Mouse (Mus musculus) kidney, postnatal 10 days (tissue): ENCODE measurements around the gene Aldh18a1.
"Not testable (repeated sequence)": the region's sequence is repeated elsewhere in the genome, so short reads cannot be mapped to it uniquely, and the experiment has no call there.

ENCODE experiments used
- DNase-seq: peaks from one replicate; pipeline ENCODE4 v3.0.0; 2021; ENCODE audit warnings: mixed read lengths

The Aldh18a1 gene

GRCm38 (mm10) chr19:40588293-40588654, at the start of gene Aldh18a1:
TSS of gene Aldh18a1 (minus strand) at chr19:40588463.
- peak; percentile 96 for DNase-seq

DNA sequence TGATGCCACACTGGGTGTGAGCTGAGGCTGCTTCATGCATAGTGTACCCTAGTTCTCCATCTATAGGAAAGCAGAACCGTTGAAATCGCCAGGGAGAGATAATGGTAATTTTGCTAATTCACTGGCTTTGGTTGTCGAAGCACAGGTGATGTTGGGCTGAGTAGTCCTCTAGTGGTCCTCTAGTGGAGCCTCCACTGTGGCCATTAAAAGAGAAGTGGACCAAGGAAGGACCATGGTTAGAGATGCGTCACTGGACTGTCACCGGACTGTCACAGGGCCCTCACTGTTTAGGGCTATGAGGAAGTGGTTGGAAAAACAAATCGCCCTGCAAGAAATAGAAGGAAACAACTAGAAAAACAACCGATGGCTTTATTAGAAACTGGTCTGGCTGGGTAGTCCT, 49.3 kb upstream of the Aldh18a1 start:
- DNase-seq, result no peak

GRCm38 (mm10) chr19:40637091-40637490, 48.8 kb upstream of the Aldh18a1 start:
- DNase-seq, result peak; percentile 67

DNA sequence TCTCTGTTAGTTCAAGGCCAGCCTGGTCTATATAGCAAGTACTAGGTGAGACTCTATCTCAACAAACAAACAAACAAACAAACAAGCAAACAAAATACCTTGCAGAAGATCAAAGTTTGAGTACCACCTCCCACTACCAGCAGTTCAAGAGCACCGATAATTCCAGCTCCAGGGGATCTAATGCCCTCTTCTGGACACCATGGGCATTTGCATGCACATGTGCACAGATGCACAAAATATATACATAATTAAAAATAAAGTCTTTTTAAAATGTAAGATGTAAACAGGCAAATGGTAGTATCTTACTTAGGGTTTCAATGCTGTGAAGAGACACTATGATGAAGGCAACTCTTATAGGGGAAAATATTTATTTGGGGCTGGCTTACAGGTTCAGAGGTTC, 44.9 kb upstream of the Aldh18a1 start:
- no peak for DNase-seq

DNA sequence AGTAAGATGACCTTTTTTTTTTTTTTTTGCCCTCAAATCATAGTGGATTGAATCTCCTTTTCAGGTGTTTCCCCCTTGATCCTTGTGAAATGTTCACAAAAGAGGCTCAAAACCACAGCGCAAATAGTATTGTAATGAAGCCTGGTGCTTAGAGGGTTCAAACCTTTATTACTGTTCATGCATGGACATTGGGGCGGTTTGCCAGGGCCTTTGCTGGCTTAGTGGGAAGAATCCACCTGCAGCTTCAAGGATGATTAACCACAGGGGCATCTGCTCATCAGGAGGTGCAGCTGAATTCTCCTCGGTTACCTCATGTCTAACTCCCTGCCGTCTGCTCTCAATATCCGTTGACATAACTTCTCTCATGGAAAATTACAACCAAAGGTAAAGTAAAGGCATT, 44.4 kb upstream of the Aldh18a1 start:
- DNase-seq, result peak; percentile 28

GRCm38 (mm10) chr19:40632193-40632592, 43.9 kb upstream of the Aldh18a1 start:
- DNase-seq, result no peak

- peak; percentile 11 for DNase-seq
Measured at GRCm38 (mm10) chr19:40630606-40631005, 42.3 kb upstream of the Aldh18a1 start.

GRCm38 (mm10) chr19:40630096-40630495, 41.8 kb upstream of the Aldh18a1 start:
- peak; percentile 46 for DNase-seq

DNA sequence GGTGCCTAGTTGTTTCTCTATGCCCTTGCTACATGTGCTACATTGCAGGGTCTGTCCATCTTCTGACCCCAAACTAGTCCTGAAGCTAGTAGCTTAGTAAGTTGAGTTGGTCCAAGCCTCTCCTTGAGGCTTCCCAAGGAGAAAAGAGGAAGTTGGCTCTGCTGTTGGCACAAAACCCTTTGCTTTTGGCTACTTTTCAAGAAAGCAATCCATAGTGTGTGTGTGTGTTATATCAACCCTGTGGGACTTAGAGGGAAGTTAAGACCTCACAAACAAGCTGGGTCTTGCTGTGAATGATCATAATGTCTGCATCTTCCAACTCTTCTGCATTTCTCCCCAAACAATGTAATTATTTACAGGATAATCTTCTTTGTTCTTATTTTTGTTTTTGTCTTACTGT, 40.7 kb upstream of the Aldh18a1 start:
- DNase-seq, result no peak

DNA sequence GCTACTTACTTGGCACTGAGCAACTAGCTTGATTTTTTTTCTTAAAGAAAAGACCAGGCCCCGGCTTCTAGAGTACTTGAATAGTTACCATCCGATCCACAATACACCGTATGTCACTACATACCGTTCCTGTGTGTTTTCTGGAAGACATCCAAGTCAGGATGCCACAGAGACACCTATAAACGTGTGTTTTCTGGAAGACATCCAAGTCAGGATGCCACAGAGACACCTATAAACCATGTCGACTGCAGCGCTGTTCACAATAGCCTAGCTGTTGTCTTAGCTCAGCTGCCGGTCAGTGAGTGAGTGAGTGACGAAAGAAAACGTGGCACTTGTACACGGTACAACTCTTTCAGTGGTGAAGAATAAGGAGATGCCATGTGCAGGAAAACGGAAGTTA, 37.7 kb upstream of the Aldh18a1 start:
- no peak for DNase-seq

DNA sequence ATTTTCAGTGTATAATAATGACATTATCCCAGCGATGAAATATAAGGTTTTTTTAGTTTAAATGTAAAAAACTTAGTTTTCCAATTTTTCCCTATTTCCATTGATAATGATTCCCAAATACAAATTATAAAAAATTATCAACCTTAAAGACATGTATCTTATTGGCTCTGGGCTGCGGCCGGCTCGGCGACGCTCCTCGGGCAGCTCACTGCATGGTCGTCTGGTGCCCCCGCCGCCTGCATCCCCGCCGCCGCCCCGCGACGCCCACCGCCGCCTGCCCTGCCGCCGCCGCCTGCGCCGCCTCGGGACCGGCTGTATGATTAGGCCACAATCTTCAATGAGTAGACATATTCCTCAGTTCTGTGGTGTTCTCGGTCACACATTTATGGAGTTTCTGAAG, 33.4 kb upstream of the Aldh18a1 start:
- DNase-seq, result not testable (repeated sequence)

- no peak for DNase-seq
Measured at GRCm38 (mm10) chr19:40616021-40616420, 27.8 kb upstream of the Aldh18a1 start.

DNA sequence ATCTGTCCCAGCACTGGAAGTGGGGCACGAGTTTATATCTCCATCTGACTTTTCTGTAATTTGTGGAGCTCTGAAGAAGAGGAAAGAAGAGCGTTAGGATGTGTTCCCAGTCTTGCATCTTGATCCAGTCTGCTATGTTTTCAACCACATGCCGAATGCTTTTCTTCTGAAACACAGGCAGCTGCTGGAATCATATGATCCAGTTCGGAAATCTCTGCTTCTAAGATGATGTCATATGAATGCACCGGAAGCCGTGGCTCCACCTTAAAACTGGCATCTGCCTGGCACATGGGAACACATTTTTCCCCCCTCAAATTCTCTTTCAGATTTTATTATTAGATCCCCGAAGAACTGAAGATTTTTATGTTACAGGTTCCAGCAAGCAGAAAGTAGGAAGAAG, 26.5 kb upstream of the Aldh18a1 start:
- no peak for DNase-seq

- DNase-seq, result peak; percentile 97
Measured at GRCm38 (mm10) chr19:40611830-40612506, 23.7 kb upstream of the Aldh18a1 start, which contains the start of the genes Tctn3 and Entpd1. TSS of gene Tctn3 (minus strand) at chr19:40612233. TSS of gene Entpd1 (plus strand) at chr19:40612366.

DNA sequence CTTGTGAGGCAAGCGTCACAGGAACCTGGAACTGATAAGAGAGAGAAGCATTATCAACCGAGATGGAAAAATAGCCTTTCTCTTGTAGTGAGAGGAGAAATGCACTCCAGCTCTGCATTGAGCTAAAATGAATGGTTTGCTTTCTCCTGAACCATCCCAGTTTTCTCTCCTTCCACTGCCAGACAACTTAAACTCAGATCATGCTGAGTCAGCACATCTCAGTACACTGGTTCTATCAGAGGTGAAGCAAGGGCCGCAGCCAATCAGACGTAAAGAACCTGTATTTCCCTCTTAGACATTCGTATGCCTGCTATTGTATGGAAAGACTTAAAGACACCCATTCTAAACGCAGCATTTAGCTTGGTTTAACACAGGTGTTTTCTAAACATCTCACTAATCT, 19.4 kb upstream of the Aldh18a1 start:
- no peak for DNase-seq

DNA sequence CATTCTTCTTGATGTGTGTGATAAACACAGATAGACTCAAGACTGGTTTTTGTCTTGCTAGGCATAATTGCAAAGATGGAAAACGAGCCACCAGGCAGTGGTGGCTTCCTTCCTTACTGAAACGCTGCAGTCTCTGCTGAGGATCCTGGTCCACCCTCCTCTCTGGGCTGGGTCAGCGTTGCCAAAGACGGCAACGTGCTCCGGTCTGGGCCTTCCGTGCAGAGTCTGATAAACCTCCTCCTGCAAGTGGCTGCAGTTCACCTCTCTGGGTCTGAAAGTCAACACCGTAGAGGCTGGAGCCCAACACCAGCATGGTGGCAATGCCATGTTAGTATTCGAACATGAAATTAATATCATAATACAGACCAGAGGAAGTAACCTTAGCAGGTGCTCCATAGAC, 16.9 kb upstream of the Aldh18a1 start:
- no peak for DNase-seq

DNA sequence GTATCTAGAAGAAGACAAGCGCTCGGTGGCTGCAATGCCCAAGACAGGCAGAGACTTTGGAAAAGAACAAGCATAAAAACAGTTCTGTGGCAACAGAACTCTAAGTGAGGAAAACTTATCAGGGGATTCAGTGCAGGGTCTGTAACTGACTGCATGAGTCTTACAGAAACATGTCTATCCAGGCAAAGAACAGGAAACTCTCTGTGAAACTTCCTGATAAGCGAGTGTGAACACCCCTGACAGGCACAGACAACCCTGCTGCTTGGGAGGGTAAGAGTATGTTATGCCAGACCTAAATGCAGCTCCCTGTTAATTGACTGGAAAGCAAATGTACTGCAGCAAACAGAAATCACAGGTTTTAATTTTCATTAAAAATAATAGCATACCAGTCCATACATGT, 13.6 kb upstream of the Aldh18a1 start:
- no peak for DNase-seq

DNA sequence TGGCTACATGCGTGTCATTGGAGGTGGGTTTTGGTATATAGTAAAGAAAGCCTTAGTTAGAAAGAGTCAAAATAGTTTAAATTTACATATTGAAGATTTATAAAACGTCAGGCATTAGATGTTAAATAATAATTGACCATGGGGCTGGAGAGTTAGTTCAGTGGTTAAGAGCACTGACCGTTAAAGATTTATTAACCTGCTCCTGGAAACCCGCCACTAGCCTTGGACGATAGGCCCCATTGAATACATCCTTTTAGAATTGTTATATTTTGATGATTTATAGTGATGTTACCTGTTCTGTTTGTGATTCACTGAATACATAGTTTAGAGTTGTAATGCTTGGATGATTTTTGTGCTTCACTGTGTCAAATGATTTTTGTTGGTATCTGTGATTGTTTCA, 12.6 kb upstream of the Aldh18a1 start:
- peak; percentile 17 for DNase-seq

DNA sequence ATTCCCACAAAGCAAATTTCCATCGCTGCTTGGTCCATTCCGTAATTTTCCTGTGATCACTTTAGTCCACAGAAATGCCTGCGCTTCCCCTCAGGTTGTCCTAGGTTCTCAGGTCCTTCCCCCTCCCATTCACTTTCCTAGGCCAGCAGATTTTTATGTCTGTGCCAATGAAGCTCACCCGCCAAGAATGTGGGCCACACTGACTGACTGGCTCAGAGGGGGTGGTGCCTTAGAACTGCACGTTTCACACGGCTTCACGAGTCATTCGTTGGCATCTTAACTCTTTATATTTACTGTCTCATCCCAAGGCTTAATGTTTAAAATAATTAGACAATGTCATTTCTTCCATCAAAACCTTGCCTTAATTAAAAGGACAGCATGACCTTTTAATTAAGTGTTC, 7.6 kb upstream of the Aldh18a1 start:
- no peak for DNase-seq

- DNase-seq, result no peak
Measured at GRCm38 (mm10) chr19:40595231-40595630, 7.0 kb upstream of the Aldh18a1 start.

DNA sequence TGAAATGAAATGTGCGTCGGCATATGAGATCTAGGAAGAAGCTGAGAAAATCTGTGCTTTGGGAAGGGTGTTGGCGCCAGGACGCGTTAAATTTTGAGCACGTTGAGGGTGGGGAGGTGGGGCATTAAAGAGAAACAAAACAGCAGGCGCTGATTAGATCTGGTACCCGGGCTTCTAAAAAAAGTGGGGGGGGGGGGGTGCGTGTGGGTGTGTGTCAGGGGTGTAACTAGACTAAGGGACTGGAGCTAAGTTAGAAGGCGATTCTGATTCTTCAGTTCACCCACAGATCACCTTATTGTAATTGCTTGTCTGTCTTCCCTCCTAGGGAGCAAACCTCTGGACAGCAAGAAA, 1.2 kb upstream of the Aldh18a1 start:
- no peak for DNase-seq

DNA sequence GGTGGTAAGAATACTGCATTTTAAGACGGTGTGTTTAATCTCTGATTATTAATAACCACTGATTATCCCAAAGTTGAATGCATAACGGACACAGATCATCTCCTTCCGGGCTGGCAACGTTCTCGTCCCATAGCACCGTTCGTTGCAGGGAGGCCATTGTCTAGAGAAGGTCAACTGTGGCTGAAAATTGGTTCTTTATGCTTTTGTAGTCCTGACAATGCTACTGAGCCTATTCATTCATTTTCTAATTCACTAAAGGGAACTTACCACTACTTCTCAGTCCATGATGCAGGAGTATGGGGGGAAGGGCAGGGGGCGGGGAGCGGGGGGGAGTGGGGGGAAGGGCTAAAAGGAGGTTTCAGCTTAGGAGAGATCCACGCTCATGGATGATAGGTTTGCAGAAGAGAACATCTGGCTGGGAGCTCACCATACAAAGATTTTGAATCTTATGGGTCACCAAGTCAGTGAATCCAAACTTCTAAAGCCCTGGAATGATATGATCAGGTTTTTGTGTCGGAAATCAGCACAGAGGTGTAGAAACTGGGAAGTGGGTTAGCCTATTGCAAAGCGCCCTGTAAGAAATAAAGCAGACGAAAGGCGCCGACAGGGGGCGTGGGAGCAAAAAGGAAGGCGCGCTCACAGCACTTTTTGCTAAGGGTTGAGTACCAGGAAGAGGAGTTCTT, 725 bp upstream of the Aldh18a1 start:
- DNase-seq, result peak; percentile 95

GRCm38 (mm10) chr19:40587491-40588292, 571 bp downstream of the Aldh18a1 start:
- no peak for DNase-seq

- no peak for DNase-seq
Measured at GRCm38 (mm10) chr19:40586908-40587307, 1.4 kb downstream of the Aldh18a1 start.
